Mouse (Mus musculus): Measurements from ENCODE around the gene Eef1b2. TPM values are rescaled to one million over a fixed set of nuclear protein-coding genes. Genes with fewer than 3 reads are reported as not detected.
A peak's percentile ranks its signal among the peaks of the same experiment; 100 is the strongest.

Eef1b2 gene
- 769 and 814 TPM in 2 replicates for total RNA-seq (2014; rRNA removed)
- 477 and 542 TPM in 2 replicates for polyA plus RNA-seq (2015; fragmentation: Nextera tagmentation; extraction: Ambion mirVana)

- H3K36me3 ChIP-seq (ENCODE audit: insufficient read depth): peaks cover 20% of the 10 kb centered on the region; the same call in 1 of the 2 replicates
- DNase-seq (peak; percentile 98), ATAC-seq (peak; percentile 93)
- H3K4me3 ChIP-seq (ENCODE audit: low read depth, low read length): peak within 1 kb of the TSS; percentile 98
- 2% methylated on average over 72 of the region's 72 CpGs for WGBS
- H3K4me2 ChIP-seq (ENCODE audit: low read depth): peak within 1 kb of the TSS; percentile 77
- H3K9me3 ChIP-seq (ENCODE audit: low read length): no peaks in the 10 kb centered on the region
- no peaks in the 10 kb centered on the region for H3K27me3 ChIP-seq (ENCODE audit: insufficient read depth, low read length)
- no peak for TF ChIP-seq CTCF (IDR thresholded peaks at IDR 0.05; ENCODE audit: low read depth)
- peaks cover 26% of the 10 kb centered on the region for H3K4me1 ChIP-seq (ENCODE audit: insufficient read depth)
- H3K9ac ChIP-seq: peak within 1 kb of the TSS; percentile 91
- peak within 1 kb of the TSS; percentile 92 for H3K27ac ChIP-seq (ENCODE audit: low read depth, low read length)
These were observed at the start of gene Eef1b2, which contains the start of gene Ndufs1 for GRCm38 (mm10) chr1:63176604-63177421. Eef1b2 (plus strand) TSS chr1:63176825. Ndufs1 (minus strand) TSS chr1:63176833.

DNA sequence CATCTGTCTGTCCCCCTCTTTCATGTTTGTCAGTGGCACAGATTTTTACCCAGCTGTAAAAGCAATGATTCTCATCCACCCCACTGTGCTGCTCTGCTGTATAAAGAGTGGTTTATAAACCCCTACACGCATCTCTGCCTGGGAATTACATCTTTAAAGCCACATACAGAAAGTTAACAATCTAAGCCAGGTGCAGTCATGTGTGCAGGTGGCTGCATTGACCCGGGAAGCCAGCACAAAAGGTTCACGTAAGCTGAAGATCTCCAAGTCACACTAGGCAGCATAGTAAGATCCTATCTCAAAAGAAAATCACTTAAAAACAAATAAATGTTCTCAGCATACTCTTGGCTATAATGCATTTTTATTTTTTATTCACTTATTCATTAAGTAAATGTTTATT is 47.4 kb upstream of the Eef1b2 start:
- no peaks in the 10 kb centered on the region for H3K4me1 ChIP-seq (ENCODE audit: insufficient read depth)
- no peaks in the 10 kb centered on the region for H3K9me3 ChIP-seq (ENCODE audit: low read length)
- no peak overlapping the region for H3K9ac ChIP-seq
- no peak for TF ChIP-seq CTCF (IDR thresholded peaks at IDR 0.05; ENCODE audit: low read depth)
- DNase-seq (no peak), ATAC-seq (no peak)
- H3K36me3 ChIP-seq (ENCODE audit: insufficient read depth): peaks cover 8% of the 10 kb centered on the region; the same call in 1 of the 2 replicates
- no peak overlapping the region for H3K4me3 ChIP-seq (ENCODE audit: low read depth, low read length)
- no peak overlapping the region for H3K27ac ChIP-seq (ENCODE audit: low read depth, low read length)
- H3K27me3 ChIP-seq (ENCODE audit: insufficient read depth, low read length): no peaks in the 10 kb centered on the region
- WGBS: 33% methylated on average over 3 of the region's 3 CpGs
- H3K4me2 ChIP-seq (ENCODE audit: low read depth): no peak overlapping the region

DNA sequence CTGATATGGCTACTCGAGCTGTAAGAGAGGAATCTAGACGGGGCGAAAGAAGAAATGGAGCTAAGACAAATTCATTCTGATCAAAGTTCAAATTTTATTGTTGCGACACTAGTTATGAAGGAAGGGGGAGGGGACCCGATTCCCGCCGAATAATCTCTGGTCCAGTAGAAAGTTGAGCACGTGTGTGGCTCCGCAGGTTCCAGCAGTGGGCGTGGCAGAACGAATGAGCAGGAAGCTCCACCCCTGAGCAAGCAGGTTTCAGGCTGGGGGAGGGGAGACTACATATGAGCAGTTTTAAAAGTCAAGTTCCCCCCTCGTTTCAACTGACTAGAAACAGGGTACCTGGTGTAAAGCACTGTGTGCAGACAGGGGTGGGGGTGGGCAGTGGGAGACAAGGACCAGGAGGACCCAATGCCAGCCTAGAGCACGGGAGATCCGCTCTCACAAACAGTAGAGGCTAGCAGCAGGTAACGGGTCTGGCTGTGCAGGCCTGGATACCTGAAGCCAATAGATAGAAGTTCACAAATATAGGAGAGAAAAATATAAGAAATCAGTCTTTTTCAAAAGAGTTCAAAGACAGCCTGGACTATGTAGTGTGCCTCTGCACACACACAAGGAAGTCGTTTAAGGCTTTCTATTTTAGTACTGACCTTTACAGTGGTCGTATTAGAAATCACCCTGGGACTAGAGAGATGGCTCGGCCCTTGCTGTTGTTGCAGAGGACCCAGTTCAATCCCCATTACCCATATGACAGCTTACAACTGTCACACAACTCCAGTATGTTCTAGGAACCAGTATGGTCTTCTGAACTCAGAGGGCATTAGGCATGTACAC is 46.6 kb upstream of the Eef1b2 start:
- Histone ChIP-seq H3K27me3 (ENCODE audit: insufficient read depth, low read length) (no peaks in the 10 kb centered on the region), H3K9me3 (ENCODE audit: low read length) (no peaks in the 10 kb centered on the region), H3K4me1 (ENCODE audit: insufficient read depth) (no peaks in the 10 kb centered on the region), H3K4me3 (ENCODE audit: low read depth, low read length) (peak overlapping the region; percentile 3; the same call in 1 of the 2 replicates), H3K4me2 (ENCODE audit: low read depth) (peak overlapping the region; percentile 44), H3K36me3 (ENCODE audit: insufficient read depth) (peaks cover 6% of the 10 kb centered on the region; the same call in 1 of the 2 replicates), H3K9ac (no peak overlapping the region), H3K27ac (ENCODE audit: low read depth, low read length) (no peak overlapping the region)
- peak; percentile 32; the same call in 1 of the 2 replicates for ATAC-seq
- WGBS: 19% methylated on average over 18 of the region's 18 CpGs
- no peak for DNase-seq
- TF ChIP-seq CTCF (IDR thresholded peaks at IDR 0.05; ENCODE audit: low read depth): no peak

DNA sequence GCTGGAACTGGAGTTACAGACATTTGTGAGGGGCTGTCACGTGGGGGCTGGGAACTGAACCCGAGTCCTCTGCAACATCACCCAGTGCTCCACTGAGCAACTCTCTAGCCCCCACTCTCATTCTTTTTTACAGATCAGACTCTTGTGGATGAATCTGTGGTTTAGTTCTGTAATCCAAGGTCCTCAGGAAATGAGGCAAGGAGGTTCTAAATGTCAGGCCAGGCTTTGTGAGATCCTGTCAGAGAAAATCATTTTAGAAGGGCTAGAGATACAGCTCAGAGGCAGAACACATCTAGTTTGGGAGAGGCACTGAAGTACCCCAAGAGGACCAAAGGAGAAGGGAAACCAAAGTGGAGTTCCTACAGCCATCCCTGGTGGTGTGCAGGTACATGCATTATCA is 45.7 kb upstream of the Eef1b2 start:
- H3K4me1 ChIP-seq (ENCODE audit: insufficient read depth): no peaks in the 10 kb centered on the region
- H3K27me3 ChIP-seq (ENCODE audit: insufficient read depth, low read length): no peaks in the 10 kb centered on the region
- ATAC-seq (no peak), DNase-seq (no peak)
- H3K9ac ChIP-seq: no peak overlapping the region
- no peaks in the 10 kb centered on the region for H3K36me3 ChIP-seq (ENCODE audit: insufficient read depth)
- H3K27ac ChIP-seq (ENCODE audit: low read depth, low read length): no peak overlapping the region
- H3K9me3 ChIP-seq (ENCODE audit: low read length): no peaks in the 10 kb centered on the region
- H3K4me2 ChIP-seq (ENCODE audit: low read depth): no peak overlapping the region
- H3K4me3 ChIP-seq (ENCODE audit: low read depth, low read length): no peak overlapping the region
- WGBS: 94% methylated on average over 2 of the region's 2 CpGs
- no peak for TF ChIP-seq CTCF (IDR thresholded peaks at IDR 0.05; ENCODE audit: low read depth)

- H3K27ac ChIP-seq (ENCODE audit: low read depth, low read length): no peak overlapping the region
- no peaks in the 10 kb centered on the region for H3K4me1 ChIP-seq (ENCODE audit: insufficient read depth)
- no peak for ATAC-seq
- no peak overlapping the region for H3K4me2 ChIP-seq (ENCODE audit: low read depth)
- TF ChIP-seq CTCF (IDR thresholded peaks at IDR 0.05; ENCODE audit: low read depth): no peak
- no peaks in the 10 kb centered on the region for H3K27me3 ChIP-seq (ENCODE audit: insufficient read depth, low read length)
- no peak for DNase-seq
- no peaks in the 10 kb centered on the region for H3K36me3 ChIP-seq (ENCODE audit: insufficient read depth)
- H3K9ac ChIP-seq: no peak overlapping the region
- no peak overlapping the region for H3K4me3 ChIP-seq (ENCODE audit: low read depth, low read length)
- 94% methylated on average over 11 of the region's 11 CpGs for WGBS
- H3K9me3 ChIP-seq (ENCODE audit: low read length): no peaks in the 10 kb centered on the region
These were observed 44.9 kb upstream of the Eef1b2 start for GRCm38 (mm10) chr1:63131766-63132165.

DNA sequence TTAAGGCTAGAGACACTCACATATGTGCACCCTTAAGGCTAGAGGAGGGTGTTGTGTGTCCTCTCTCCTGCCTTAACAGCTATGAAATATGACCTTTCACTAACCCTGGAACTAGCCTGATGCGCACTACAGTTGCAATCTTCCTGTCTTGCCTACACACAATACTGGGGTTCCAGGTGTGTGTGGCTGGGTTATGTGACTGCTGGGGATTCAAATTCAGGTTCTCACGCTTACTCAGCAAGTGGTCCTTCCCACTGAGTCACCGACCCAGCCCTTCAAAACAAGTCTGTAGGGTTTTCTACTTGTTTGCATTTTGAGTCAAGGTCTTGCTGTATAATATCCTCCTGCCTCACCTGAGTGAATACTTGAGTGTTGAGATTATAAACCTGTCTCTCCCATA is 42.1 kb upstream of the Eef1b2 start:
- Histone ChIP-seq H3K4me2 (ENCODE audit: low read depth) (no peak overlapping the region), H3K27me3 (ENCODE audit: insufficient read depth, low read length) (no peaks in the 10 kb centered on the region), H3K9me3 (ENCODE audit: low read length) (no peaks in the 10 kb centered on the region), H3K27ac (ENCODE audit: low read depth, low read length) (no peak overlapping the region), H3K9ac (no peak overlapping the region), H3K4me1 (ENCODE audit: insufficient read depth) (no peaks in the 10 kb centered on the region), H3K36me3 (ENCODE audit: insufficient read depth) (peaks cover 11% of the 10 kb centered on the region; the same call in 1 of the 2 replicates), H3K4me3 (ENCODE audit: low read depth, low read length) (no peak overlapping the region)
- ATAC-seq (no peak), DNase-seq (no peak)
- WGBS: 83% methylated on average over 3 of the region's 3 CpGs
- TF ChIP-seq CTCF (IDR thresholded peaks at IDR 0.05; ENCODE audit: low read depth): no peak
